Mouse (Mus musculus): Measurements from ENCODE around the gene Rasgrp2. TPM values are rescaled to one million over a fixed set of nuclear protein-coding genes. Genes with fewer than 3 reads are reported as not detected.

Gene Rasgrp2
- polyA plus RNA-seq, 1 experiment = 8.4 TPM

DNA sequence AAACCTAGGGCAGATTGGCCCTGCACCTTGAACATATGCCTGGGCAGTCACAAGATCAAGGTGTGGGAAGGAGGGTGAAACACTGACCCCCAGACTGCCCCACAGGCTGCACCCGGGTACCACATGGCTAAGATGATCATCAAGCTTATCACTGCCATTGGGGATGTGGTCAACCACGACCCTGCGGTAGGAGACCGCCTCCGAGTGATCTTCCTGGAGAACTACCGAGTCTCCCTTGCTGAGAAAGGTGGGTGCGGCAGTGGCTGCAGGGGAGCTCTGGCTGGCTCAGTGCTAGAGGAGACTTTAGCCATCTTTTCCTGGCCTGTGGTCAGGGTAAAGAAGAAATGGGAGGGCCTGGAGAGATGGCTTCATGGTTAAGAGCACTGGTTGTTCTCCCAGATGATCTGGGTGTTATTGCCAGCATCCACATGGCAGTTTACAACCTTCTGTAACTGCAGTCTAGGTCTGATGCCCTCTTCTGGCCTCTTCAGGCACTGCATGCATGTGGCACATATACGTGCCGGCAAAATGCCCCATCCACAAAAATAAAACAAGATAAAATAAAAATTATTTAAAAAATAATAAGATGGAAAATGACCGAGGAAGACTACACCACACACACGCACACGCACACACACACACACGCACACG lies 6.3 kb upstream of the Rasgrp2 start:
- Histone ChIP-seq H3K27ac (ENCODE audit: control insufficient read depth, insufficient read depth, low read depth, low read length) (no peak overlapping the region), H3K36me3 (ENCODE audit: control insufficient read depth, insufficient read depth, low read length) (no peaks in the 10 kb centered on the region), H3K4me1 (ENCODE audit: control insufficient read depth, insufficient read depth, low read length) (peaks cover 2% of the 10 kb centered on the region; the same call in 1 of the 2 replicates), H3K27me3 (ENCODE audit: control insufficient read depth, insufficient read depth, low read length) (no peaks in the 10 kb centered on the region), H3K4me3 (ENCODE audit: control insufficient read depth, low read depth, low read length) (no peak overlapping the region)
- peak; percentile 43; the same call in 1 of the 2 replicates for TF ChIP-seq CTCF (IDR thresholded peaks at IDR 0.05; ENCODE audit: control insufficient read depth, insufficient read depth, insufficient replicate concordance, low read depth, low read length)
- TF ChIP-seq POLR2A (IDR thresholded peaks at IDR 0.05; ENCODE audit: control insufficient read depth, low read depth, low read length) = no peak

DNA sequence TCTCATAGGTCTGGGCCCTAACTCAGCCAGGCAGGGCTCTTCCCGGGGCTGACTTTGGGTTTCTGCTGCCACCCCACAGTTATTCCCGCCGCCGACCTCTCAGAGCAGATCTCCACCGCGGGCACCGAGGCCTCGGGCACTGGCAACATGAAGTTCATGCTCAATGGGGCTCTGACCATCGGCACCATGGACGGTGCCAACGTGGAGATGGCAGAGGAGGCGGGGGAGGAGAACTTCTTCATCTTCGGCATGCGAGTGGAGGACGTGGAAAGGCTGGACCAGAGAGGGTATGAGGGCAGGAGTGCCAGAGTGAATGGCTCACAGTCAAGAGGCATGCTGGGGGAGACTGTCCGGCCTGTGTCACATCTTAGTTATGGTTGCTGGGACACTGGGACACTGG lies 5.5 kb upstream of the Rasgrp2 start:
- H3K27me3 ChIP-seq (ENCODE audit: control insufficient read depth, insufficient read depth, low read length) = no peaks in the 10 kb centered on the region
- H3K4me1 ChIP-seq (ENCODE audit: control insufficient read depth, insufficient read depth, low read length) = peaks cover 6% of the 10 kb centered on the region
- H3K36me3 ChIP-seq (ENCODE audit: control insufficient read depth, insufficient read depth, low read length) = no peaks in the 10 kb centered on the region
- H3K4me3 ChIP-seq (ENCODE audit: control insufficient read depth, low read depth, low read length) = no peak overlapping the region
- H3K27ac ChIP-seq (ENCODE audit: control insufficient read depth, insufficient read depth, low read depth, low read length) = no peak overlapping the region
- no peak for TF ChIP-seq CTCF (IDR thresholded peaks at IDR 0.05; ENCODE audit: control insufficient read depth, insufficient read depth, insufficient replicate concordance, low read depth, low read length)
- no peak for TF ChIP-seq POLR2A (IDR thresholded peaks at IDR 0.05; ENCODE audit: control insufficient read depth, low read depth, low read length)

DNA sequence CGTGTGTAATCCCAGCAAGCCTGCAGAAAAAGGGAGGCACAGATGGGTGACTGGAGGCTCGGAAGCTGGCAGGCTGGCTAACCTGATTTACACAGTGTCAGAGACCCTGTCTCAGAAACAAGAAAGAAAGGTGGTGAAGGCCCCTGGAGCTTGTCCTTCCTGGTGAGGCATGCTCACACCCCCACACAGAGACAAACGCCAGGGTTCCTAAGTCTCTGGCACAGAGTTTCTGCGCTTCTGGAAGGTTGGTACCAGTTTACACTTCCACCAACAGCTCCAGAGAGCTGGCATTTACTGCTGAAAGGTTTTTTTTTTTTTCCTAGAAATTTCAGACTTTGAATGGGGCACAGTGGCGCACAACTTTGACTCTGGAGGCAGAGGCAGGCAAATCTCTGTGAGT lies 2.9 kb upstream of the Rasgrp2 start:
- Histone ChIP-seq H3K36me3 (ENCODE audit: control insufficient read depth, insufficient read depth, low read length) (no peaks in the 10 kb centered on the region), H3K4me3 (ENCODE audit: control insufficient read depth, low read depth, low read length) (no peak overlapping the region), H3K27me3 (ENCODE audit: control insufficient read depth, insufficient read depth, low read length) (no peaks in the 10 kb centered on the region)

DNA sequence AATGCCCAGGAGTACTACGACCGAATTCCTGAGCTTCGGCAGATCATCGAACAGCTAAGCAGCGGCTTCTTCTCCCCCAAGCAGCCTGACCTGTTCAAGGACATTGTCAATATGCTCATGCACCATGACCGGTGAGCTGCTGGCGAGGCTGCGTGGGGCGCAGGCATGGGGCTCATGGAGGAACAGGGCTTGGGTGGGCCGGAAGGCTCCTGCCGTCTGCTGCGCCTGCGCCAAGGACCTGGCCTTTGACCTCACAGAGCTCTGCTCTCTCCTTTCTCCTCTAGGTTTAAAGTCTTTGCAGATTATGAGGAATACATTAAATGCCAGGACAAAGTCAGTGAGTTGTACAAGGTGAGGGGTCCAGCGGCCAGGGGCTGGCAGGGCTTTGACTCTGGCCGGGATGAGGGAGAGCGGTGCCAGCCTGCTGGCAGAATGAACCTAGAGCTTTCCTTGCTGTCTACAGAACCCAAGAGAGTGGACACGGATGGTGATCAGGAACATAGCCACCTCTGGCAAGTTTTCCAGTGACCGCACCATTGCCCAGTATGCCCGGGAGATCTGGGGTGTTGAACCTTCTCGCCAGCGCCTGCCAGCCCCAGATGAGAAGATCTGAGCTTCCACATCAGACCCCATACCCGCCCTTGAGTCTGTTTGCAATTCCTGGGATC lies 1.4 kb upstream of the Rasgrp2 start:
- H3K4me3 ChIP-seq (ENCODE audit: control insufficient read depth, low read depth, low read length) = no peak overlapping the region

More for the DNA sequence above, 2.9 kb upstream of the Rasgrp2 start:
- TF ChIP-seq CTCF (IDR thresholded peaks at IDR 0.05; ENCODE audit: control insufficient read depth, insufficient read depth, insufficient replicate concordance, low read depth, low read length) (no peak), POLR2A (IDR thresholded peaks at IDR 0.05; ENCODE audit: control insufficient read depth, low read depth, low read length) (no peak)
- Histone ChIP-seq H3K4me1 (ENCODE audit: control insufficient read depth, insufficient read depth, low read length) (peaks cover 19% of the 10 kb centered on the region), H3K27ac (ENCODE audit: control insufficient read depth, insufficient read depth, low read depth, low read length) (no peak overlapping the region)

DNA sequence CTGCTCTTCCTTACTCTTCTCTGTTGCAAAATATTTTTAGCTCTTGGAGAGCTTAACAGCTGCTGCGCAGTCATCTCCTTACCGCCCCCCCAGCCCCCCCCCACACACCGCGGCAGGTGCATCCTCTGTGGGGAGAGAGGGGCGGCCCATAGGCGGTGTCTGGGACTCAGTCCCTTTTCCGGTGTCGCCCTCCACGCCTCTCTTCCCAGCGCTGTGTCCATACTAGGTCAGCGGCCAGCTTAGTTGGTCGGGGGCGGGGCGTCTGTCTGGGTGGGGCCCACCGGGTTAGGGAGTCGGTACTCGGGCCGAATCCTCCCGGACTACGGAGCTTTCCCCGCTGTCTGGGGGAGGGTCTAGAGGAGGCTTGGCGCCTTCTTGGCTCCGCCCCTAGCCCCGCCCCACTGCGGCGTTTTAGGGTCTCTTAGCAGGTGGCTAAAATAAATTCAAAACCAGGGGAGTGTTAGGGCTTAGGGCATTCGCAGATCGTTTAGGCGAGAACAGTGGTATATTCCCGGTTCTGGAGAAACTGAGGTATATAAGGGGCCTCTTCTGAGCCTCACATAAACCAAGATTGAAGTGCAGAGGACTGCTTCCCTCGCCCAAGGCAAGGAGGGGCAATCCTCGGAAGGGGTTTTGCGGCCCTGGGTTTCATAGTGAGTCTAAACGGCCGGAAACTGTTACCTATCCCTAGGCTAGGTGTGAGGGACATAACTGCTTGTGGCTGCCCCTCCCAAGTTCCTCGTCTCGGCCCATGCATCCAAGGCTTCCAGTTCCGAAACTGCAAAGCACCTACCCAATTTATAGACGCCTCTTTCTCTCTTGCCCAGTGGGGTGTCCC lies 474 bp upstream of the Rasgrp2 start:
- Histone ChIP-seq H3K36me3 (ENCODE audit: control insufficient read depth, insufficient read depth, low read length) (no peaks in the 10 kb centered on the region), H3K4me3 (ENCODE audit: control insufficient read depth, low read depth, low read length) (peak overlapping the region; percentile 60), H3K27me3 (ENCODE audit: control insufficient read depth, insufficient read depth, low read length) (no peaks in the 10 kb centered on the region), H3K27ac (ENCODE audit: control insufficient read depth, insufficient read depth, low read depth, low read length) (peak overlapping the region; percentile 23; the same call in 1 of the 2 replicates), H3K4me1 (ENCODE audit: control insufficient read depth, insufficient read depth, low read length) (peaks cover 22% of the 10 kb centered on the region)
- TF ChIP-seq CTCF (IDR thresholded peaks at IDR 0.05; ENCODE audit: control insufficient read depth, insufficient read depth, insufficient replicate concordance, low read depth, low read length) (no peak), POLR2A (IDR thresholded peaks at IDR 0.05; ENCODE audit: control insufficient read depth, low read depth, low read length) (no peak)

More for the DNA sequence above, 1.4 kb upstream of the Rasgrp2 start:
- H3K27ac ChIP-seq (ENCODE audit: control insufficient read depth, insufficient read depth, low read depth, low read length) = no peak overlapping the region
- H3K4me1 ChIP-seq (ENCODE audit: control insufficient read depth, insufficient read depth, low read length) = peaks cover 22% of the 10 kb centered on the region
- H3K27me3 ChIP-seq (ENCODE audit: control insufficient read depth, insufficient read depth, low read length) = no peaks in the 10 kb centered on the region
- no peaks in the 10 kb centered on the region for H3K36me3 ChIP-seq (ENCODE audit: control insufficient read depth, insufficient read depth, low read length)
- TF ChIP-seq POLR2A (IDR thresholded peaks at IDR 0.05; ENCODE audit: control insufficient read depth, low read depth, low read length) (no peak), CTCF (IDR thresholded peaks at IDR 0.05; ENCODE audit: control insufficient read depth, insufficient read depth, insufficient replicate concordance, low read depth, low read length) (no peak)

DNA sequence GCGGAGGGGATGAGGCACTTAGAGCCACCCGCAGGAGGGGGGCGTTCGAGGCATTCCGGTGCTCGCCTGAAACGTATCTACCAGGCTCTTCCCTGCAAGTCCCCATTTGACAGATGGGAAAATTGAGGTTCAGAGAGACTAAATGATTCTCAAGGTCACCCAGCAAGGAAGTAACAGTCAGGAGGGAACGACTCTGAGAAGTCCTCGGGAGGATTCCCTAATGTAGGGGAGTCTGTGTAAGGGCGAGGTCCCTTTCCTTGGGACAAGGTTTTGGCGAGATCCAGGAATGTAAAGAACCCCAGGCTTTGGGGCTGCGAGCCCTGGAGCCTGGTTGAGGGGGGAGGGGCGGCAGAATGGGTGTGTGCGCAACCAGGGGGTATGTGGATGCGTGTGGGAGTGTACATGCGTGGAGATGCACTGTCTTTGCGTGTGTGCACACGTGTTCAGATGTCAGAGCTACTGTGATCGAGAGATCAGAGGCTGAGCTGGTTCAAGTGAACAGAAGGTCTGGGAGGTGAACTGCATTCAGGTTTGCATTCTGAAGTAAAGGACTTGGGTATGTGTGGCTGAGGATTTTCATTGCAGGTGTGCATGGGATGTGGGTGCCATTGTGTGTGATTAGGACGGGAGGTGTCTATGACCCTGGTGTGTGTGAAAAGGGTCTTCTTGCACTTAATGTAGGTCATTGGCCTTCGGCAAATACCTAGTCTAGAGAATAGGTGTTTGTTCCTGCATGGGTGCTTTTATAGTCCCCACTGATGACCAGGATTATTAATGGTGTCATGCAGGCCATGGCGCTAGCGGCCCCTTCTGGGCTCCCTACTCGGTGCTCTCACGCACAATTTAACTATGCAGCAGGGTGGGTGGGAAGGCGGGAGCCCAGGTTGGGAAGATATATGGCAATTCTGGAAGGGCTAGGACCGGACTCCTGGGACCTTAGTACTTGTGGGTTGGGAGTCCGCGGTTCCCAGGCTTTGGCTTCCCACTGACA lies 1.3 kb downstream of the Rasgrp2 start:
- Histone ChIP-seq H3K27me3 (ENCODE audit: control insufficient read depth, insufficient read depth, low read length) (no peaks in the 10 kb centered on the region), H3K27ac (ENCODE audit: control insufficient read depth, insufficient read depth, low read depth, low read length) (no peak overlapping the region), H3K4me1 (ENCODE audit: control insufficient read depth, insufficient read depth, low read length) (peaks cover 22% of the 10 kb centered on the region), H3K4me3 (ENCODE audit: control insufficient read depth, low read depth, low read length) (peak overlapping the region; percentile 22), H3K36me3 (ENCODE audit: control insufficient read depth, insufficient read depth, low read length) (no peaks in the 10 kb centered on the region)
- TF ChIP-seq CTCF (IDR thresholded peaks at IDR 0.05; ENCODE audit: control insufficient read depth, insufficient read depth, insufficient replicate concordance, low read depth, low read length) = no peak
- TF ChIP-seq POLR2A (IDR thresholded peaks at IDR 0.05; ENCODE audit: control insufficient read depth, low read depth, low read length) = no peak
